Mouse (Mus musculus): ENCODE measurements around the gene Acbd5. TPM values are rescaled to one million over a fixed set of nuclear protein-coding genes. Genes with fewer than 3 reads are reported as not detected.
"Not testable (repeated sequence)": the region's sequence is repeated elsewhere in the genome, so short reads cannot be mapped to it uniquely, and the experiment has no call there.

Gene Acbd5
- total and polyA plus RNA-seq, 2 experiments from 2014 or later = 40.4 to 61.2 TPM

- Histone ChIP-seq H3K4me3 (ENCODE audit: low read depth, low read length) (peak overlapping the region; percentile 69), H3K27ac (ENCODE audit: low read depth, low read length) (peak overlapping the region; percentile 93), H3K4me2 (ENCODE audit: low read depth, low read length, poor library complexity, severe bottlenecking) (peak overlapping the region; percentile 60), H3K9me3 (ENCODE audit: low read length) (no peaks in the 10 kb centered on the region), H3K36me3 (ENCODE audit: insufficient read depth, low read length) (no peaks in the 10 kb centered on the region), H3K4me1 (ENCODE audit: insufficient read depth, low read length) (peaks cover 8% of the 10 kb centered on the region), H3K9ac (replicated peaks; ENCODE audit: low read length, poor library complexity, severe bottlenecking) (peak overlapping the region; percentile 74), H3K27me3 (ENCODE audit: insufficient read depth, low read length) (no peaks in the 10 kb centered on the region)
- DNase-seq (ENCODE audit: low spot score) (peak; percentile 23), ATAC-seq (ENCODE audit: low FRiP score) (peak; percentile 83)
- TF ChIP-seq CTCF (IDR thresholded peaks at IDR 0.05) = no peak
- under 1% methylated on average over 36 of the region's 59 CpGs for WGBS
Measured at GRCm38 (mm10) chr2:23039082-23040000, 28.6 kb upstream of the Acbd5 start.

- peak within 1 kb of the TSS; percentile 93 for H3K27ac ChIP-seq (ENCODE audit: low read depth, low read length)
- 2% methylated on average over 23 of the region's 24 CpGs for WGBS
Measured at GRCm38 (mm10) chr2:23040001-23040646, 27.8 kb upstream of the Acbd5 start, which contains the start of gene Abi1. TSS of gene Abi1 (minus strand) at chr2:23040241.

GRCm38 (mm10) chr2:23040690-23041089 lies 27.3 kb upstream of the Acbd5 start:
- H3K4me2 ChIP-seq (ENCODE audit: low read depth, low read length, poor library complexity, severe bottlenecking); H3K4me1 ChIP-seq (ENCODE audit: insufficient read depth, low read length); DNase-seq (ENCODE audit: low spot score); H3K36me3 ChIP-seq (ENCODE audit: insufficient read depth, low read length); H3K9me3 ChIP-seq (ENCODE audit: low read length); H3K27ac ChIP-seq (ENCODE audit: low read depth, low read length); ATAC-seq (ENCODE audit: low FRiP score); H3K4me3 ChIP-seq (ENCODE audit: low read depth, low read length); H3K9ac ChIP-seq (replicated peaks; ENCODE audit: low read length, poor library complexity, severe bottlenecking); H3K27me3 ChIP-seq (ENCODE audit: insufficient read depth, low read length): not testable (repeated sequence)
- WGBS = 89% methylated on average over 7 of the region's 7 CpGs

More at GRCm38 (mm10) chr2:23040001-23040646, 27.8 kb upstream of the Acbd5 start, which contains the start of gene Abi1:
- Histone ChIP-seq H3K36me3 (ENCODE audit: insufficient read depth, low read length) (no peaks in the 10 kb centered on the region), H3K4me3 (ENCODE audit: low read depth, low read length) (peak within 1 kb of the TSS; percentile 69), H3K9me3 (ENCODE audit: low read length) (no peaks in the 10 kb centered on the region), H3K4me1 (ENCODE audit: insufficient read depth, low read length) (peaks cover 8% of the 10 kb centered on the region), H3K4me2 (ENCODE audit: low read depth, low read length, poor library complexity, severe bottlenecking) (peak within 1 kb of the TSS; percentile 60), H3K9ac (replicated peaks; ENCODE audit: low read length, poor library complexity, severe bottlenecking) (peak within 1 kb of the TSS; percentile 74), H3K27me3 (ENCODE audit: insufficient read depth, low read length) (no peaks in the 10 kb centered on the region)
- ATAC-seq (ENCODE audit: low FRiP score) = peak; percentile 97
- peak; percentile 71 for TF ChIP-seq CTCF (IDR thresholded peaks at IDR 0.05)
- peak; percentile 99 for DNase-seq (ENCODE audit: low spot score)

DNA sequence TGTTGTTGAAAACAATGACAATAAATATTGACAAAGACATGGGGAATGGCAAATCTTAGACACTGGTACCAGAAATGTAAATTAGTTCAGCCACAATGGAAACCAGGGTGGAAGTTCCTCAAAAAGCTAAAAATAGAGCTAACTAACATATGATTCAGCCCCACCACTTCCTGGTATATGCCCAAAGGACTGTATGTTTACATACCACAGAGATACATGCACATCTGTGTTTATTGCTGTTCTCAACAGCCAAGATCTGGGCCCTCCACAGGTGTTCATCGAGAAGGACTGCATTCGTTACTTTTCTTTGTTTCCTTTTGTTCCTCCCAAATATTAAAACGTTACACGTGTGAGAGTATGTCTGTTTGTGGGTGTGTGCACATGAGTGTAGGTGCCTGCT lies 26.5 kb upstream of the Acbd5 start:
- no peak overlapping the region for H3K4me3 ChIP-seq (ENCODE audit: low read depth, low read length)
- 81% methylated on average over 4 of the region's 4 CpGs for WGBS
- no peak overlapping the region for H3K4me2 ChIP-seq (ENCODE audit: low read depth, low read length, poor library complexity, severe bottlenecking)
- H3K36me3 ChIP-seq (ENCODE audit: insufficient read depth, low read length) = no peaks in the 10 kb centered on the region
- peaks cover 8% of the 10 kb centered on the region for H3K4me1 ChIP-seq (ENCODE audit: insufficient read depth, low read length)
- ATAC-seq (ENCODE audit: low FRiP score) (no peak), DNase-seq (ENCODE audit: low spot score) (no peak)
- H3K9me3 ChIP-seq (ENCODE audit: low read length) = no peaks in the 10 kb centered on the region
- no peak for TF ChIP-seq CTCF (IDR thresholded peaks at IDR 0.05)
- no peak overlapping the region for H3K9ac ChIP-seq (replicated peaks; ENCODE audit: low read length, poor library complexity, severe bottlenecking)
- H3K27me3 ChIP-seq (ENCODE audit: insufficient read depth, low read length) = no peaks in the 10 kb centered on the region
- H3K27ac ChIP-seq (ENCODE audit: low read depth, low read length) = no peak overlapping the region

- DNase-seq (ENCODE audit: low spot score) (no peak), ATAC-seq (ENCODE audit: low FRiP score) (no peak)
- Histone ChIP-seq H3K27ac (ENCODE audit: low read depth, low read length) (no peak overlapping the region), H3K4me2 (ENCODE audit: low read depth, low read length, poor library complexity, severe bottlenecking) (no peak overlapping the region), H3K36me3 (ENCODE audit: insufficient read depth, low read length) (no peaks in the 10 kb centered on the region), H3K4me1 (ENCODE audit: insufficient read depth, low read length) (peaks cover 8% of the 10 kb centered on the region), H3K4me3 (ENCODE audit: low read depth, low read length) (no peak overlapping the region), H3K27me3 (ENCODE audit: insufficient read depth, low read length) (no peaks in the 10 kb centered on the region), H3K9me3 (ENCODE audit: low read length) (no peaks in the 10 kb centered on the region), H3K9ac (replicated peaks; ENCODE audit: low read length, poor library complexity, severe bottlenecking) (no peak overlapping the region)
- no peak for TF ChIP-seq CTCF (IDR thresholded peaks at IDR 0.05)
- 92% methylated on average over 3 of the region's 3 CpGs for WGBS
Measured at GRCm38 (mm10) chr2:23042189-23042588, 25.8 kb upstream of the Acbd5 start.

- Histone ChIP-seq H3K27me3 (ENCODE audit: insufficient read depth, low read length) (no peaks in the 10 kb centered on the region), H3K4me2 (ENCODE audit: low read depth, low read length, poor library complexity, severe bottlenecking) (no peak overlapping the region), H3K36me3 (ENCODE audit: insufficient read depth, low read length) (no peaks in the 10 kb centered on the region), H3K4me3 (ENCODE audit: low read depth, low read length) (no peak overlapping the region), H3K27ac (ENCODE audit: low read depth, low read length) (no peak overlapping the region), H3K9me3 (ENCODE audit: low read length) (no peaks in the 10 kb centered on the region), H3K9ac (replicated peaks; ENCODE audit: low read length, poor library complexity, severe bottlenecking) (no peak overlapping the region), H3K4me1 (ENCODE audit: insufficient read depth, low read length) (no peaks in the 10 kb centered on the region)
- ATAC-seq (ENCODE audit: low FRiP score) (no peak), DNase-seq (ENCODE audit: low spot score) (no peak)
- TF ChIP-seq CTCF (IDR thresholded peaks at IDR 0.05) = no peak
- WGBS = 50% methylated on average over 1 of the region's 1 CpGs
Measured at GRCm38 (mm10) chr2:23045703-23046102, 22.3 kb upstream of the Acbd5 start.

Data from midbrain, postnatal 0 days (tissue).